Comparison of ENCODE assay signal across 12 mouse cellular contexts in the genomic region with DNA sequence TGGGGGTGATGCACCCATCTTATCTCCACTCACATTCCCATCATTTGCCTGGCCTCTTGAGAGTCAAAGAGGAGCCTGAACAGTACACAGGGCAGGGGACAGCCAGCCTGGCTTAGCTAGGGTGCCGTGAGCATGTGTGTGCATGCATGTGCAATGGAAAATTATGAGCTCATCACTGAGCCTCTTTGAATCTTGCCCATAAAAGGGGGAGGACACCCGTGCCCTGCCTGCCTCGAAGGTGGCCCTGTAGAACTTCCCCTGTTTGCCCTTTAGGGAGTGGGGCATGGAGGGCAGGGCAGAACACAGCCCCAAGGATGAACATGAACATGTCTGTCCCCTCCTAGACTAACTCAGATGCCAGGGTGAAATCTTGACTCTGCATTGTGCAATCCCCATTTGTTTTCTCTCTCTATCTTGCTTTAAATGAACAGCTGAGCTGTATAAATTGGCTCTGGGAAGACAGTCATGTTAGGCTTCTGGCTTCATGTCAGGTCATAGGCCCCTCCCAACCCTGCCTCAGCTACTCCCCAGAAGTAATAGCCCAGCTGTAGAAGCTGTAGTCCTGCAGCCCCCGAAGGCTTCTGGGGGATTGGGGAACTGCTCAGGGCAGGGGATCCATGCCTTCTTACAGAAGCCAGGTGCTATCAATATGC. TPM values are rescaled to one million over a fixed set of nuclear protein-coding genes. Genes with fewer than 3 reads are reported as not detected.
DNase-seq lines count a peak whose midpoint lies in the region; ATAC-seq and TF ChIP-seq lines count a peak whose summit lies in the region.
"Had no signal": no experiment of that assay in that cellular context is flagged by ENCODE, and none has a peak within 500 bp of the region (broad histone marks: within the 10 kb centered on the region; RNA-seq: fewer than 3 reads in every experiment).

No protein-coding gene starts in this region.

- DNase-seq in heart, adult 2 months, result peak; percentile 41 to 46
- DNase-seq in heart, embryonic 10.5 days (ENCODE audit: low spot score), result no peak
- peak; percentile 34 for DNase-seq in gastrocnemius, postnatal 25 days
- peak; percentile 11 for DNase-seq in skeletal muscle tissue, adult 2 months (ENCODE audit: low read depth, low spot score)
- no peak for DNase-seq in retina, postnatal 1 day
- DNase-seq in left cerebral cortex, postnatal 10 days (ENCODE audit: extremely low spot score in 1 of 2, low spot score in 2 of 2), result no peak
- DNase-seq: left cerebral cortex, postnatal 4 days; thymus, postnatal 25 days had no signal

- H3K4me3 ChIP-seq in heart, adult 2 months, result no peak overlapping the region
- H3K4me3 ChIP-seq in heart, embryonic 10.5 days, result no peak overlapping the region
- H3K4me3 ChIP-seq in kidney, embryonic 15.5 days (replicated peaks), result no peak overlapping the region
- H3K4me3 ChIP-seq: intestine, embryonic 15.5 days had no signal

- H3K4me2 ChIP-seq in kidney, embryonic 15.5 days, result no peak overlapping the region
- H3K4me2 ChIP-seq: intestine, embryonic 15.5 days had no signal

- no peak for TF ChIP-seq POLR2A in heart, adult 2 months (IDR thresholded peaks at IDR 0.05; ENCODE audit: insufficient read depth, low read depth, low read length)

- no peak overlapping the region for H3K27ac ChIP-seq in heart, adult 2 months
- H3K27ac ChIP-seq in heart, embryonic 10.5 days, result no peak overlapping the region
- H3K27ac ChIP-seq in kidney, embryonic 15.5 days, result no peak overlapping the region
- H3K27ac ChIP-seq: intestine, embryonic 15.5 days had no signal

- H3K9ac ChIP-seq in heart, adult 2 months (ENCODE audit: low read depth, low read length), result no peak overlapping the region
- no peak overlapping the region for H3K9ac ChIP-seq in kidney, embryonic 15.5 days
- H3K9ac ChIP-seq: intestine, embryonic 15.5 days had no signal

- H3K4me1 ChIP-seq in heart, adult 2 months (ENCODE audit: control insufficient read depth, insufficient read depth, low read length), result no peaks in the 10 kb centered on the region; the same call in 1 of the 2 replicates
- H3K4me1 ChIP-seq in heart, embryonic 10.5 days, result peaks cover 11% of the 10 kb centered on the region
- no peaks in the 10 kb centered on the region for H3K4me1 ChIP-seq in kidney, embryonic 15.5 days

- no peaks in the 10 kb centered on the region for H3K79me2 ChIP-seq in heart, adult 2 months (replicated peaks; ENCODE audit: control insufficient read depth, insufficient read depth, low read length)

- no peaks in the 10 kb centered on the region for H3K36me3 ChIP-seq in heart, adult 2 months (ENCODE audit: control insufficient read depth, insufficient read depth, low read length)
- H3K36me3 ChIP-seq in heart, embryonic 10.5 days, result no peaks in the 10 kb centered on the region
- H3K36me3 ChIP-seq in kidney, embryonic 15.5 days, result no peaks in the 10 kb centered on the region
- H3K36me3 ChIP-seq: intestine, embryonic 15.5 days had no signal

- TF ChIP-seq EP300 in heart, adult 2 months (IDR thresholded peaks at IDR 0.05; ENCODE audit: insufficient read depth, low read depth, low read length), result no peak

- intact Hi-C loops in heart, adult 2 months (cut with DNase I), result no loop called here
- intact Hi-C loops in left cerebral cortex, postnatal 10 days (cut with DNase I), result no loop called here

- H3K27me3 ChIP-seq in heart, adult 2 months (ENCODE audit: control insufficient read depth, insufficient read depth, low read length), result no peaks in the 10 kb centered on the region
- 0 out of 2 replicates have a peak, but pooled peaks cover 3% of the 10 kb centered on the region for H3K27me3 ChIP-seq in heart, embryonic 10.5 days (ENCODE audit: insufficient read depth, poor library complexity, severe bottlenecking)
- no peaks in the 10 kb centered on the region for H3K27me3 ChIP-seq in kidney, embryonic 15.5 days
- H3K27me3 ChIP-seq: intestine, embryonic 15.5 days had no signal

- WGBS in heart, adult 2 months, result 58% methylated on average over 4 of the region's 4 CpGs
- WGBS in heart, embryonic 10.5 days, result 72% methylated on average over 4 of the region's 4 CpGs
- 74% methylated on average over 4 of the region's 4 CpGs for WGBS in kidney, embryonic 15.5 days

- ATAC-seq in inflammation-experienced regulatory T-cells, adult 6 months, result peak; percentile 84
- ATAC-seq in kidney, embryonic 15.5 days (replicated peaks; ENCODE audit: low FRiP score), result no peak
- ATAC-seq: intestine, embryonic 15.5 days had no signal

- TF ChIP-seq CTCF in heart, adult 2 months (IDR thresholded peaks at IDR 0.05), result no peak

- H3K9me3 ChIP-seq in heart, embryonic 10.5 days, result no peaks in the 10 kb centered on the region
- no peaks in the 10 kb centered on the region for H3K9me3 ChIP-seq in kidney, embryonic 15.5 days (replicated peaks)
- H3K9me3 ChIP-seq: intestine, embryonic 15.5 days had no signal

RNA-seq across cellular contexts. Expression of a gene that starts 14.6 kb away (rescaled TPM):
- under 1 TPM in 1 of 2 experiments, not detected in 1; 0.23 TPM for total RNA-seq in heart, adult 2 months (2021)
- 0.20 TPM in 2 replicates for polyA plus RNA-seq in heart, adult 2 months (2012; rRNA removed)
- 0.48 and 0.53 TPM in 2 replicates for polyA plus RNA-seq in heart, embryonic 10.5 days (2016; fragmentation: Nextera tagmentation; extraction: Ambion mirVana)
- total RNA-seq in gastrocnemius, postnatal 25 days (2021), result under 1 TPM in 1 of 2 experiments, not detected in 1; 0.56 TPM
- 100 to 1,000 TPM; 110 to 229 (median 126) TPM for polyA plus RNA-seq in inflammation-experienced regulatory T-cells, adult 6 months (2017; shearing (Covaris generic))
- polyA plus RNA-seq in kidney, embryonic 15.5 days (2015; fragmentation: Nextera tagmentation; extraction: Ambion mirVana), result 0.50 and 0.74 TPM in 2 replicates
- under 1 TPM in 1 of 2 experiments, not detected in 1; 0.43 TPM for total RNA-seq in left cerebral cortex, postnatal 10 days (2021)
- total RNA-seq: layer of hippocampus, adult 18-20 months had no signal

Comparison
In these comparisons a context has a peak if more than half of its experiments do, and no peak if none do; other contexts are left out.
1. DNase-seq: peak in heart, adult 2 months (2 of 2), gastrocnemius, postnatal 25 days (single experiment) and skeletal muscle tissue, adult 2 months (single experiment); none in heart, embryonic 10.5 days (single experiment), retina, postnatal 1 day (single experiment) and left cerebral cortex, postnatal 10 days (0 of 2).
2. RNA of a gene that starts 14.6 kb away (polyA plus RNA-seq): 110 to 229 TPM in inflammation-experienced regulatory T-cells, adult 6 months; 0.50 to 0.74 TPM in kidney, embryonic 15.5 days, 0.48 to 0.53 TPM in heart, embryonic 10.5 days and 0.20 TPM in heart, adult 2 months; every median in the first group is over 10 times any median in the second.